ENCODE assay signal across 13 mouse cellular contexts in the genomic region with DNA sequence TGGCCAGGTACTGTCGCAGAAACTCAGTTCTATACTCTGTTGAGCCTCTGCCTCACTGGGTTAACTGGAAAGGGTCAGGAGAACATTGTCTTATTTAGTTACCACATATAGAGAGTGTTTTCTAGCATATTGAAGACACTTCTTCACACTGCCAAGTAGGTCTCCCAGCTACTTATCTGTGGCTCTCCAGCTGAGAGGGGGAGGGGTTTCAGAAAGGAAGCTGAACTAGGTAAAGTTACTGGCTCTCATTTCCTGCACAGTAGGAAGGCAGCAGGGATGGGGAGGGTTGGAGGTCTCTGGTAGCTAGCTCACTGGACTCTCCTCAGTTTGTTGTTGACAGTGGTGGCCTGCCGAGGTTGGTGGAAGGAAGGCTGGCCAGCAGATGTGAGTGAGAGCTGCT. TPM values are rescaled to one million over a fixed set of nuclear protein-coding genes. Genes with fewer than 3 reads are reported as not detected.
A peak's percentile ranks its signal among the peaks of the same experiment; 100 is the strongest.
DNase-seq lines count a peak whose midpoint lies in the region; ATAC-seq lines count a peak whose summit lies in the region.
"Had no signal": no experiment of that assay in that cellular context is flagged by ENCODE, and none has a peak within 500 bp of the region (broad histone marks: within the 10 kb centered on the region; RNA-seq: fewer than 3 reads in every experiment).

No protein-coding gene starts in this region.

- H3K4me2 ChIP-seq in limb, embryonic 11.5 days (ENCODE audit: low read depth, severe bottlenecking): peak overlapping the region; percentile 17; the same call in 1 of the 2 replicates
- H3K4me2 ChIP-seq in neural tube, embryonic 15.5 days: no peak overlapping the region
- H3K4me2 ChIP-seq: embryonic facial prominence, embryonic 12.5 days had no signal

- no peaks in the 10 kb centered on the region for H3K9me3 ChIP-seq in limb, embryonic 11.5 days (ENCODE audit: control insufficient read depth, low read length)
- H3K9me3 ChIP-seq in neural tube, embryonic 15.5 days (replicated peaks): no peaks in the 10 kb centered on the region
- H3K9me3 ChIP-seq: embryonic facial prominence, embryonic 12.5 days had no signal

- H3K9ac ChIP-seq in limb, embryonic 11.5 days (ENCODE audit: low read length): no peak overlapping the region
- no peak overlapping the region for H3K9ac ChIP-seq in neural tube, embryonic 15.5 days (replicated peaks)
- H3K9ac ChIP-seq: embryonic facial prominence, embryonic 12.5 days had no signal

- no peak for ATAC-seq in limb, embryonic 11.5 days (ENCODE audit: insufficient number of reproducible peaks, low FRiP score, low TSS enrichment, low read depth)
- ATAC-seq in neural tube, embryonic 15.5 days (ENCODE audit: low FRiP score): no peak
- no peak for ATAC-seq in cerebellum, adult (ENCODE audit: insufficient number of reproducible peaks, low FRiP score, low TSS enrichment)
- ATAC-seq: midbrain, embryonic 16.5 days had no signal

- H3K4me3 ChIP-seq in brown adipose tissue, adult 24 weeks (ENCODE audit: insufficient read depth, low read depth, low read length): no peak overlapping the region
- no peak overlapping the region for H3K4me3 ChIP-seq in limb, embryonic 11.5 days (ENCODE audit: low read depth, low read length)
- no peak overlapping the region for H3K4me3 ChIP-seq in neural tube, embryonic 15.5 days (replicated peaks)
- H3K4me3 ChIP-seq: embryonic facial prominence, embryonic 12.5 days had no signal

- 0 out of 2 replicates have a peak overlapping the region, but pooled peaks have one; percentile 5 for H3K27ac ChIP-seq in brown adipose tissue, adult 24 weeks (replicated peaks; ENCODE audit: low read depth, low read length)
- no peak overlapping the region for H3K27ac ChIP-seq in limb, embryonic 11.5 days (replicated peaks; ENCODE audit: low read depth, low read length)
- no peak overlapping the region for H3K27ac ChIP-seq in neural tube, embryonic 15.5 days (replicated peaks)
- H3K27ac ChIP-seq: embryonic facial prominence, embryonic 12.5 days had no signal

- peaks cover 54% of the 10 kb centered on the region for H3K4me1 ChIP-seq in brown adipose tissue, adult 24 weeks (ENCODE audit: control insufficient read depth, insufficient read depth, insufficient read length, low read length)
- peaks cover 28% of the 10 kb centered on the region for H3K4me1 ChIP-seq in limb, embryonic 11.5 days (ENCODE audit: control insufficient read depth, insufficient read depth, low read length)
- peaks cover 5% of the 10 kb centered on the region; the same call in 1 of the 2 replicates for H3K4me1 ChIP-seq in neural tube, embryonic 15.5 days

- peak; percentile 35 for DNase-seq in kidney, postnatal 14 days
- DNase-seq in kidney, adult 9 months: no peak
- peak; percentile 65 for DNase-seq in CD4-positive, CD25-positive, alpha-beta regulatory T cell, adult 2 months (ENCODE audit: low read depth, low spot score)
- peak; percentile 42 for DNase-seq in limb, embryonic 11.5 days (ENCODE audit: low spot score)
- DNase-seq in layer of hippocampus, postnatal 10 days (ENCODE audit: low spot score in 2 of 2): no peak
- DNase-seq: kidney, adult 2 months; left cerebral cortex, postnatal 4 days had no signal

- WGBS in limb, embryonic 11.5 days: 37% methylated on average over 2 of the region's 2 CpGs
- WGBS in neural tube, embryonic 15.5 days: 60% methylated on average over 2 of the region's 2 CpGs

- H3K36me3 ChIP-seq in limb, embryonic 11.5 days (ENCODE audit: control insufficient read depth, insufficient read depth, low read length): no peaks in the 10 kb centered on the region
- H3K36me3 ChIP-seq in neural tube, embryonic 15.5 days: no peaks in the 10 kb centered on the region
- H3K36me3 ChIP-seq: embryonic facial prominence, embryonic 12.5 days; G1E had no signal

- H3K27me3 ChIP-seq in limb, embryonic 11.5 days (ENCODE audit: control insufficient read depth, insufficient read depth, low read length): no peaks in the 10 kb centered on the region
- no peaks in the 10 kb centered on the region for H3K27me3 ChIP-seq in neural tube, embryonic 15.5 days (replicated peaks)
- H3K27me3 ChIP-seq: embryonic facial prominence, embryonic 12.5 days had no signal

RNA-seq across cellular contexts. Expression of a gene that starts 31.2 kb away (rescaled TPM):
- 10.7 and 13.4 TPM in 2 replicates for polyA plus RNA-seq in brown adipose tissue, adult 24 weeks (2012; ENCODE audit: insufficient read depth, insufficient read length, missing spikeins)
- polyA plus RNA-seq in limb, embryonic 11.5 days (2014; fragmentation: Nextera tagmentation; extraction: Ambion mirVana): 5.9 and 6.3 TPM in 2 replicates
- 10 to 100 TPM; 20.6 to 24.5 TPM for total RNA-seq in layer of hippocampus, postnatal 10 days (2021)
- polyA plus RNA-seq in neural tube, embryonic 15.5 days (2015; fragmentation: Nextera tagmentation; extraction: Ambion mirVana): 2.7 and 3.5 TPM in 2 replicates
- polyA plus RNA-seq: G1E had no signal

Comparison
In these comparisons a context has a peak if more than half of its experiments do, and no peak if none do; other contexts are left out.
1. DNase-seq: peak in kidney, postnatal 14 days (single experiment), CD4-positive, CD25-positive, alpha-beta regulatory T cell, adult 2 months (single experiment) and limb, embryonic 11.5 days (single experiment); none in kidney, adult 9 months (single experiment) and layer of hippocampus, postnatal 10 days (0 of 2).